Mouse (Mus musculus) hindbrain, embryonic 12.5 days (tissue): Measurements from ENCODE around the gene Nemp1. TPM values are rescaled to one million over a fixed set of nuclear protein-coding genes. Genes with fewer than 3 reads are reported as not detected.

Experiments
- ATAC-seq: fragments of 200-750 bp; cut with Nextera tagmentation; 2 replicates; pipeline ENCODE4 v1.8.0; 2017; ENCODE audit warnings: moderate TSS enrichment; ENCODE audit not compliant: low FRiP score
- H3K27ac ChIP-seq: fragments of 300-500 bp; sonication (generic); 2 replicates; pipeline ENCODE4 v1.5.1; 2016; ENCODE audit warnings: mild to moderate bottlenecking
- H3K27me3 ChIP-seq: fragments of 300-500 bp; sonication (generic); 2 replicates; pipeline ENCODE4 v1.6.1; 2016; ENCODE audit warnings: mild to moderate bottlenecking
- H3K36me3 ChIP-seq: fragments of 300-500 bp; sonication (generic); 2 replicates; pipeline ENCODE4 v1.6.1; 2016; ENCODE audit warnings: mild to moderate bottlenecking
- H3K4me1 ChIP-seq: fragments of 300-500 bp; sonication (generic); 2 replicates; pipeline ENCODE4 v1.6.1; 2016
- H3K4me2 ChIP-seq: fragments of 300-500 bp; sonication (generic); replicated peaks from 2 replicates; pipeline ENCODE4 v1.6.1; 2016; ENCODE audit warnings: mild to moderate bottlenecking
- H3K4me3 ChIP-seq: fragments of 300-500 bp; sonication (generic); 2 replicates; pipeline ENCODE4 v1.5.1; 2016; ENCODE audit warnings: mild to moderate bottlenecking
- H3K9ac ChIP-seq: fragments of 300-500 bp; sonication (generic); 2 replicates; pipeline ENCODE4 v1.6.1; 2016; ENCODE audit warnings: mild to moderate bottlenecking, moderate library complexity
- H3K9me3 ChIP-seq: fragments of 300-500 bp; sonication (generic); replicated peaks from 2 replicates; pipeline ENCODE4 v1.6.1; 2016; ENCODE audit warnings: mild to moderate bottlenecking
- WGBS: fragments of 180-500 bp; shearing (Covaris S2); methylation state at CpG from one replicate; pipeline ENCODE4 v1.1.7; 2016; 5-methylcytosine and 5-hydroxymethylcytosine counted together
- polyA plus RNA-seq: library from polyadenylated mRNA; unstranded; fragments of >200 nt; fragmentation: Nextera tagmentation; extraction: Ambion mirVana; gene quantifications from 2 replicates; pipeline ENCODE4 v1.2.1, GENCODE M21; 2016

Gene Nemp1
- 7.8 and 8.9 TPM in 2 replicates for polyA plus RNA-seq

- H3K36me3 ChIP-seq, result no peaks in the 10 kb centered on the region
- peaks cover 67% of the 10 kb centered on the region for H3K4me1 ChIP-seq
- peak; percentile 49 for ATAC-seq
- H3K9ac ChIP-seq, result peak within 1 kb of the TSS; percentile 65
- H3K27me3 ChIP-seq, result peaks cover 80% of the 10 kb centered on the region
- under 1% methylated on average over 67 of the region's 73 CpGs for WGBS
- H3K4me3 ChIP-seq, result peak within 1 kb of the TSS; percentile 51
- no peaks in the 10 kb centered on the region for H3K9me3 ChIP-seq
- H3K4me2 ChIP-seq, result peak within 1 kb of the TSS; percentile 77
- H3K27ac ChIP-seq, result peak within 1 kb of the TSS; percentile 85
These were observed at the start of gene Nemp1 for GRCm38 (mm10) chr10:127666501-127667268. Gene Nemp1 (plus strand): TSS chr10:127666901.

- Histone ChIP-seq H3K27ac (no peak overlapping the region), H3K4me2 (peak overlapping the region; percentile 76)
- ATAC-seq, result no peak
These were observed 49.4 kb upstream of the Nemp1 start for GRCm38 (mm10) chr10:127617294-127617693.

GRCm38 (mm10) chr10:127618173-127618572 lies 48.5 kb upstream of the Nemp1 start:
- Histone ChIP-seq H3K4me1 (peaks cover 72% of the 10 kb centered on the region), H3K27ac (no peak overlapping the region; the same call in 1 of the 2 replicates), H3K9ac (peak overlapping the region; percentile 95), H3K4me2 (peak overlapping the region; percentile 76), H3K9me3 (no peaks in the 10 kb centered on the region), H3K36me3 (0 out of 2 replicates have a peak, but pooled peaks cover 4% of the 10 kb centered on the region), H3K27me3 (no peaks in the 10 kb centered on the region), H3K4me3 (peak overlapping the region; percentile 85)
- WGBS, result 49% methylated on average over 6 of the region's 6 CpGs
- ATAC-seq, result no peak

More at GRCm38 (mm10) chr10:127617294-127617693, 49.4 kb upstream of the Nemp1 start:
- peaks cover 73% of the 10 kb centered on the region for H3K4me1 ChIP-seq
- WGBS, result 57% methylated on average over 4 of the region's 4 CpGs
- H3K27me3 ChIP-seq, result no peaks in the 10 kb centered on the region
- peak overlapping the region; percentile 50 for H3K9ac ChIP-seq
- no peaks in the 10 kb centered on the region for H3K9me3 ChIP-seq
- H3K36me3 ChIP-seq, result peaks cover 13% of the 10 kb centered on the region
- 0 out of 2 replicates have a peak overlapping the region, but pooled peaks have one; percentile 12 for H3K4me3 ChIP-seq

DNA sequence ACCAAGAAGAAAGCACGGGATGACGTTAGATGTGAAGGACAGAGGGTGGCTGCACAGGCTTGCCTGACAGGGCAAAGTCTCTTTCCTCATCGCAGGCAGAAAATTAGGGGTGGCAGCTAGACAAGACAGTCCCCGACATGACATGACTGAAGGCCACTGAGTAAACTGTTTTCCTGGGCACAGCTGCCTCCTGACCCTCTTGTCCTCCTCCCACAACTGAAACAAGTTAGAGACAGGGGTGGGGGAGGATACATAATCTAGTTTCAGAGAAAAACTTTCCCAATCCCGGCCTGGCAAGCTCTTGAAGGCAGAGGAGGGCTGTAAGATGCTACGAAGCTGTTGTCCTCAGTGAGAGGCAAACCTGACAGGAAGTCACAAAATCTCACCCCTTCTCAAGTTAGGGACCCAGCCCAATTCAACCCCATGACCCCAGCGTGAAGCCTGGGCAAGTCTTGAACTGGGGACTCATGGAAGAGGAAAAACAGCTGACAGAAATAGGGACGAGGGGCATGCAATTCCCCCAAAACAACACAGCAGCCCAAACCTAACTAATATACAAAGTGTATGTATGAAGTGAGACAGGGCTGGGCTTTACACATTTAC lies 47.5 kb upstream of the Nemp1 start:
- no peaks in the 10 kb centered on the region for H3K27me3 ChIP-seq
- peak overlapping the region; percentile 85 for H3K4me3 ChIP-seq
- H3K9ac ChIP-seq, result peak overlapping the region; percentile 95
- H3K27ac ChIP-seq, result peak overlapping the region; percentile 95
- peaks cover 66% of the 10 kb centered on the region for H3K4me1 ChIP-seq
- H3K36me3 ChIP-seq, result 0 out of 2 replicates have a peak, but pooled peaks cover 4% of the 10 kb centered on the region
- WGBS, result 31% methylated on average over 8 of the region's 8 CpGs
- H3K4me2 ChIP-seq, result peak overlapping the region; percentile 76
- H3K9me3 ChIP-seq, result no peaks in the 10 kb centered on the region
- no peak for ATAC-seq

DNA sequence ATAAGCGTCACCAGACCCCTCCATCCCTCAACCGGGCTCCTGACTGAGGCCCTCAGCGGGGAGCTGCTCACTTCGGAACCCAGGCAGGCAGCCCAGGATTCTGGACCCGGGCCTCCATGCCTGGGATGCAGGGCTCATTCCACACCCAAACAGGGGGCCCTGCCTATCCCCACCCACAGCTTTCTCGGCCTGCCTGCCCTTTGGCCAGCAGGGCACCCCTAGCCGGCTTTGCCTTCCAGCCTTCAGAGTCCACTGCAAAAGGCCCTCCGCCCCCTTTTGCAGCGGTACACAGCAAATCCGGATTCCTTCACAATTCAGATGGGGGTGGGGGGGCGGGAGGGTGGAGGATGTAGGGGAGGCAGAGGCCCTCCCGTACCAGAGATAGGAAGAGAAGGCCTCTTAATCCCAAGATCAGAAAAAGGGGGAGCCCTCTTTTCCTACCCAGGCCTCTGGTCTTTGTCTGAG lies 46.7 kb upstream of the Nemp1 start:
- no peaks in the 10 kb centered on the region for H3K27me3 ChIP-seq
- H3K9me3 ChIP-seq, result no peaks in the 10 kb centered on the region
- H3K27ac ChIP-seq, result peak overlapping the region; percentile 95
- peak; percentile 1; the same call in 1 of the 2 replicates for ATAC-seq
- under 1% methylated on average over 12 of the region's 12 CpGs for WGBS
- H3K4me2 ChIP-seq, result peak overlapping the region; percentile 76
- H3K4me3 ChIP-seq, result peak overlapping the region; percentile 85
- H3K9ac ChIP-seq, result peak overlapping the region; percentile 95
- H3K4me1 ChIP-seq, result peaks cover 58% of the 10 kb centered on the region
- 0 out of 2 replicates have a peak, but pooled peaks cover 4% of the 10 kb centered on the region for H3K36me3 ChIP-seq

GRCm38 (mm10) chr10:127620406-127621190 lies 46.1 kb upstream of the Nemp1 start, which contains the start of gene Lrp1:
Gene Lrp1 (minus strand): TSS chr10:127621148.
- Histone ChIP-seq H3K36me3 (0 out of 2 replicates have a peak, but pooled peaks cover 4% of the 10 kb centered on the region), H3K9me3 (no peaks in the 10 kb centered on the region), H3K27ac (peak within 1 kb of the TSS; percentile 95), H3K27me3 (no peaks in the 10 kb centered on the region), H3K4me2 (peak within 1 kb of the TSS; percentile 76), H3K4me3 (peak within 1 kb of the TSS; percentile 85), H3K4me1 (peaks cover 52% of the 10 kb centered on the region), H3K9ac (peak within 1 kb of the TSS; percentile 95)
- ATAC-seq, result peak; percentile 83
- under 1% methylated on average over 24 of the region's 32 CpGs for WGBS

DNA sequence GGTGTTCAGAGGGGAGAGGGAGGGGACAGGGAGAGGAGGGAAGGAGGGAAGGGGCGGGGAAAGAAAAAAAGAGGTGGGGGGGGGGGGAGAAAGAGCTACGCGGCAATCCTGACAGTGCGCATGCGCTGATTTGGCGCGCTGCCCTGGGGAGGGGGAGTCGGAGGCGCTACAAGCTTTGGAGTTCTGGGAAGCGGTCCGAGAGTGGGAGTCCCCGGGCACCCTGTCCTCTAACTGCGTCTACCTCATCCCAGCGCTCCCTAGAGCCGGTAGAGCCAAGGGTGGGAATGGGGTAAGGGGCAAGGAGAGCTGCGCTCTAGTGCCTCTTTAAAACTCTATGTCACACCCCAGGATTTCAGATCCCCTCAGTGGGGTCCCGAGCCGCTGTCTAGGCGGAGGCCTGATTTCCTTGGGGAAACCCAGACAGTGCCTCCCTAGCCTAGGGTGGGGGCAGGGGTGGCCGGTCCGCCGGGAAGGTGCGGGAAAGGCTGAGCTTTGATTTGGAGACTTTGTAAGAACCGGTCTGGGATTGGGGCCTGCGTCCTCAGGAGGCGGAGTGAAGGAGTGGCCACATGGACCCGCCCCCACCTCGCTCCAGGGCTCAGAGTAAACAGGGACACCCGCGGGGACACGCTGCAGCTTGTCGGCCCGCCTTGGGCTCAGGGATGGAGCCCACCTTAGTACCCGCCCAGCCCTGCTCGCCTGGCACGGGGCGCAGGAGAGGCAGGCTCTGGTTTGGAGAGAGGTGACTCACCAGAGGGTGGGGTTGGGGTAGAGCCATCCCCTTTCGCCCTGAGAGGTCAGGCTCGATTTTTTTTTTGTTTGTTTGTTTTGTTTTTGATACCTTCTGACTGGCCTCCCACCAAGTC lies 45.3 kb upstream of the Nemp1 start:
- H3K4me1 ChIP-seq, result peaks cover 44% of the 10 kb centered on the region
- no peaks in the 10 kb centered on the region for H3K27me3 ChIP-seq
- H3K27ac ChIP-seq, result peak overlapping the region; percentile 95
- peak overlapping the region; percentile 85 for H3K4me3 ChIP-seq
- peak overlapping the region; percentile 76 for H3K4me2 ChIP-seq
- 0 out of 2 replicates have a peak, but pooled peaks cover 2% of the 10 kb centered on the region for H3K9me3 ChIP-seq
- under 1% methylated on average over 37 of the region's 39 CpGs for whole genome bisulfite sequencing
- peak overlapping the region; percentile 95 for H3K9ac ChIP-seq
- ATAC-seq, result peak; percentile 87
- H3K36me3 ChIP-seq, result 0 out of 2 replicates have a peak, but pooled peaks cover 4% of the 10 kb centered on the region

DNA sequence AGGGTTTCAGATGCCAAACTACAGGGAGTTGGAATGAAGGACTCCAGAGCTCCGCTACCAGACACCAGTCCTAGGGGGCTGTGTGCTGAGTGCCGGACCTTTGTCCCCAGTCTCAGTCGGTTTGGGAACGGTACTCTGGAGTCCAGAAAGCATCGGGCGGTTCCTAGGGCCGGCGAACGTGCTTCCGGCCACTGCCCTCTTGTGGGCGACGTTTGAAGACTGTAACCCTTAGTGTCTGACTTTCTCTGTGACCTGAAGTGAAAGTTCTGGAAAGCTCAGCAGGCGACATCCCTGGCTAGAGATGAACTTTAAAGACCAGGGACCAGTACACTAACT lies 44.7 kb upstream of the Nemp1 start:
- under 1% methylated on average over 13 of the region's 13 CpGs for WGBS
- ATAC-seq, result no peak
- Histone ChIP-seq H3K36me3 (0 out of 2 replicates have a peak, but pooled peaks cover 4% of the 10 kb centered on the region), H3K27me3 (no peaks in the 10 kb centered on the region), H3K9ac (peak overlapping the region; percentile 95), H3K9me3 (0 out of 2 replicates have a peak, but pooled peaks cover 6% of the 10 kb centered on the region), H3K4me2 (peak overlapping the region; percentile 76), H3K4me3 (peak overlapping the region; percentile 85), H3K4me1 (peaks cover 39% of the 10 kb centered on the region), H3K27ac (peak overlapping the region; percentile 95; the same call in 1 of the 2 replicates)

- no peak for ATAC-seq
These were observed 44.0 kb upstream of the Nemp1 start for GRCm38 (mm10) chr10:127622661-127623060.

GRCm38 (mm10) chr10:127623439-127624216 lies 43.1 kb upstream of the Nemp1 start:
- Histone ChIP-seq H3K4me2 (no peak overlapping the region), H3K9me3 (0 out of 2 replicates have a peak, but pooled peaks cover 6% of the 10 kb centered on the region), H3K4me1 (peaks cover 23% of the 10 kb centered on the region), H3K27me3 (no peaks in the 10 kb centered on the region), H3K9ac (no peak overlapping the region), H3K27ac (no peak overlapping the region), H3K4me3 (no peak overlapping the region), H3K36me3 (no peaks in the 10 kb centered on the region)
- ATAC-seq, result no peak
- 90% methylated on average over 6 of the region's 6 CpGs for WGBS

More at GRCm38 (mm10) chr10:127622661-127623060, 44.0 kb upstream of the Nemp1 start:
- no peaks in the 10 kb centered on the region for H3K36me3 ChIP-seq
- peaks cover 32% of the 10 kb centered on the region for H3K4me1 ChIP-seq
- no peak overlapping the region for H3K4me3 ChIP-seq
- 0 out of 2 replicates have a peak overlapping the region, but pooled peaks have one; percentile 76 for H3K4me2 ChIP-seq
- no peak overlapping the region for H3K9ac ChIP-seq
- 0 out of 2 replicates have a peak, but pooled peaks cover 6% of the 10 kb centered on the region for H3K9me3 ChIP-seq
- 57% methylated on average over 4 of the region's 4 CpGs for WGBS
- H3K27me3 ChIP-seq, result no peaks in the 10 kb centered on the region
- 0 out of 2 replicates have a peak overlapping the region, but pooled peaks have one; percentile 95 for H3K27ac ChIP-seq
